Mouse (Mus musculus) thymus, adult 2 months (tissue): ENCODE measurements around the gene Ttll1.

Experiments
- CTCF ChIP-seq: fragments of 200-500 bp; IDR thresholded peaks from 2 replicates; pipeline ENCODE4 v1.5.1; 2012; ENCODE audit warnings: mild to moderate bottlenecking, control low read depth, low read length, moderate library complexity, borderline replicate concordance; ENCODE audit not compliant: control insufficient read depth, poor library complexity, insufficient read depth; ENCODE audit errors: extremely low read depth
- POLR2A ChIP-seq: fragments of 200-500 bp; IDR thresholded peaks from 2 replicates; pipeline ENCODE4 v1.6.1; 2012; ENCODE audit warnings: mild to moderate bottlenecking, low read length, control low read depth, moderate library complexity; ENCODE audit not compliant: control insufficient read depth, poor library complexity, insufficient read depth; ENCODE audit errors: extremely low read depth

DNA sequence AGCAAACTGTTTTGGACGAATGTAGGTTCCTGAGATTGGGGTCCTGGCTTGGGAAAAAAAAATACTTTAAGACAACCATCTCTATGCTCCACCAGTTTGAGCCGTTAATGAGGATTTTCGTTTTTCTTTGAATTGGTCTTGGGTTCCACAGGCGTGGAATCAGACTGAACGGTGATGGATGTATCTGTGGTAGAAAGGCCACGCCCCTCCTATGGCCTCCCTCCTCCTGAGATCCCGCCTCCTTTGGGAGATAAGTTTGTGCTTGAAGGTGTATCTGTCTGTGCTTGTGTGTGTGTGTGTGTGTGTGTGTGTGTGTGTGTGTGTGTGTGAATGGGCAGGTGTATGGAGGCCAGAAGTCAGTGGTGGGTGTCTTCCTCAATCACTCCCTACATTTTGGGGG lies 21.9 kb upstream of the Ttll1 start:
- TF ChIP-seq CTCF, result no peak
- TF ChIP-seq POLR2A, result no peak
